ENCODE assay signal across 9 mouse cellular contexts in the genomic region with DNA sequence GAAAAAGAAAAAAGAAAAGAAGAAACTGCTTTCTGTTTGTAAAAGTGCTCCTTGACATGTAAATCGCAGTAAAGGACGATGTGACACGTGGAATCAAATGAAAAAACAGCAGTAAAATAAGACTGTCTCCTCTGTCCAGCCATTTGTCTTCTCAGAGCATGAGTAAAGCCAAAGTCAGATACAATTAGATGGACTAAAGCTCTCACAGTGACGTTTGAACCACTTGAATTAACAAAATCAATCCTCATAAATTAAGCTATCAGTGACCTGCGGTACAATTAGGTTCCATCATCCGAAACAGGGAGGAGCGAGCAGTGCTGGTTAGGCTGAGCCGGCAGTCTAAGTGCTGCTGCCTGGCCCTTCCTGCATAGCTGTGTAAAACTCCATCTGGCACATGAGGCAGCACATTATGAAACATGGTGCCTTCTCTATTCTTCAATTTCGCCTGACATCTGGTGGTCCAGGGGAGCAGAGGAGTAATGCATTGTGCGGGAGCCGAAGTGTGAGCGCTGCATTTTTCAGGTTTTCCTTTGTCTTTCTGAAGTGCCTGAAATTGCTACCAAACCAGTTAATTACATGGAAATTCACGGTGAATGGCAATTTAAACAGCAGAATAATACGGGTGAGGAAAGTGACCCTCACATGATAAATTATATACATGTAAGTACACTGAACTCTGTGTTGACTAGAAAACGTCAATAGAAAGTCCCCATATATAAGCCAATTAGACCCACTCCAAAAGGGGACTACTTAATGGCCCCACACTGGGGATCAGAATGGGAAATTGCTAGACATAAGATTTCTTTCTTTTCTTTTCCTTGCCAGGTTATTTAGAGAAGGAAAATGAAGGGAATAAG.
DNase-seq lines count a peak whose midpoint lies in the region; ATAC-seq lines count a peak whose summit lies in the region.
"Had no signal": no experiment of that assay in that cellular context is flagged by ENCODE, and none has a peak within 500 bp of the region (broad histone marks: within the 10 kb centered on the region; RNA-seq: fewer than 3 reads in every experiment).

No protein-coding gene starts in this region.

- WGBS in embryonic facial prominence, embryonic 14.5 days: 56% methylated on average over 15 of the region's 15 CpGs
- WGBS in hindbrain, embryonic 10.5 days: 56% methylated on average over 15 of the region's 15 CpGs
- WGBS in neural tube, embryonic 13.5 days: 15% methylated on average over 15 of the region's 15 CpGs

- no peaks in the 10 kb centered on the region for H3K27me3 ChIP-seq in embryonic facial prominence, embryonic 14.5 days (replicated peaks; ENCODE audit: control insufficient read depth, insufficient read depth, low read length)
- peaks cover 8% of the 10 kb centered on the region for H3K27me3 ChIP-seq in hindbrain, embryonic 10.5 days (ENCODE audit: insufficient read depth, poor library complexity, severe bottlenecking)
- peaks cover 52% of the 10 kb centered on the region for H3K27me3 ChIP-seq in neural tube, embryonic 13.5 days

- ATAC-seq in embryonic facial prominence, embryonic 14.5 days (ENCODE audit: low read depth): peak; percentile 70; the same call in 1 of the 2 replicates
- peak; percentile 97 for ATAC-seq in neural tube, embryonic 13.5 days (ENCODE audit: low read depth)

- H3K4me3 ChIP-seq in embryonic facial prominence, embryonic 14.5 days (ENCODE audit: low read depth, low read length): no peak overlapping the region
- H3K4me3 ChIP-seq in hindbrain, embryonic 10.5 days: no peak overlapping the region
- no peak overlapping the region for H3K4me3 ChIP-seq in neural tube, embryonic 13.5 days

- H3K9me3 ChIP-seq in embryonic facial prominence, embryonic 14.5 days (ENCODE audit: control insufficient read depth, low read length): no peaks in the 10 kb centered on the region
- H3K9me3 ChIP-seq in hindbrain, embryonic 10.5 days: no peaks in the 10 kb centered on the region
- no peaks in the 10 kb centered on the region for H3K9me3 ChIP-seq in neural tube, embryonic 13.5 days

- DNase-seq in embryonic facial prominence, embryonic 14.5 days (ENCODE audit: low spot score): peak; percentile 38
- DNase-seq in hindbrain, embryonic 10.5 days (ENCODE audit: low spot score): peak; percentile 53
- DNase-seq in left cerebral cortex, adult 18-20 months (ENCODE audit: low spot score in 2 of 2): peak; percentile 5 to 27
- DNase-seq in spleen, postnatal 4 days (ENCODE audit: low spot score in 2 of 2): no peak
- no peak for DNase-seq in adrenal gland, adult 18-20 months (ENCODE audit: low spot score in 2 of 2)
- no peak for DNase-seq in lung, postnatal 25 days (ENCODE audit: low spot score)
- no peak for DNase-seq in MN1 (ENCODE audit: low spot score)
- DNase-seq: heart, adult 18-20 months had no signal

- no peaks in the 10 kb centered on the region for H3K36me3 ChIP-seq in embryonic facial prominence, embryonic 14.5 days (ENCODE audit: control insufficient read depth, insufficient read depth, low read length)
- no peaks in the 10 kb centered on the region for H3K36me3 ChIP-seq in hindbrain, embryonic 10.5 days
- H3K36me3 ChIP-seq in neural tube, embryonic 13.5 days: no peaks in the 10 kb centered on the region

- no peaks in the 10 kb centered on the region for H3K4me1 ChIP-seq in embryonic facial prominence, embryonic 14.5 days (ENCODE audit: control insufficient read depth, insufficient read depth, low read length)
- H3K4me1 ChIP-seq in hindbrain, embryonic 10.5 days (replicated peaks): peaks cover 15% of the 10 kb centered on the region; the same call in 1 of the 2 replicates
- H3K4me1 ChIP-seq in neural tube, embryonic 13.5 days (replicated peaks): peaks cover 24% of the 10 kb centered on the region

- H3K9ac ChIP-seq in embryonic facial prominence, embryonic 14.5 days (ENCODE audit: low read depth, low read length): no peak overlapping the region
- H3K9ac ChIP-seq in neural tube, embryonic 13.5 days: peak overlapping the region; percentile 46; the same call in 1 of the 2 replicates

- no peak overlapping the region for H3K27ac ChIP-seq in embryonic facial prominence, embryonic 14.5 days (replicated peaks; ENCODE audit: low read depth, low read length)
- peak overlapping the region; percentile 46 for H3K27ac ChIP-seq in hindbrain, embryonic 10.5 days
- H3K27ac ChIP-seq in neural tube, embryonic 13.5 days (replicated peaks): peak overlapping the region; percentile 90

- no peak overlapping the region for H3K4me2 ChIP-seq in embryonic facial prominence, embryonic 14.5 days (ENCODE audit: low read depth, low read length)
- H3K4me2 ChIP-seq in neural tube, embryonic 13.5 days: peak overlapping the region; percentile 41

Comparison
In these comparisons a context has a peak if more than half of its experiments do, and no peak if none do; other contexts are left out.
1. DNase-seq: peak in embryonic facial prominence, embryonic 14.5 days (single experiment), hindbrain, embryonic 10.5 days (single experiment) and left cerebral cortex, adult 18-20 months (2 of 2); none in spleen, postnatal 4 days (0 of 2), adrenal gland, adult 18-20 months (0 of 2), lung, postnatal 25 days (single experiment) and MN1 (single experiment).